Comparison of ENCODE assay signal across 1 mouse cellular context in the genomic region with DNA sequence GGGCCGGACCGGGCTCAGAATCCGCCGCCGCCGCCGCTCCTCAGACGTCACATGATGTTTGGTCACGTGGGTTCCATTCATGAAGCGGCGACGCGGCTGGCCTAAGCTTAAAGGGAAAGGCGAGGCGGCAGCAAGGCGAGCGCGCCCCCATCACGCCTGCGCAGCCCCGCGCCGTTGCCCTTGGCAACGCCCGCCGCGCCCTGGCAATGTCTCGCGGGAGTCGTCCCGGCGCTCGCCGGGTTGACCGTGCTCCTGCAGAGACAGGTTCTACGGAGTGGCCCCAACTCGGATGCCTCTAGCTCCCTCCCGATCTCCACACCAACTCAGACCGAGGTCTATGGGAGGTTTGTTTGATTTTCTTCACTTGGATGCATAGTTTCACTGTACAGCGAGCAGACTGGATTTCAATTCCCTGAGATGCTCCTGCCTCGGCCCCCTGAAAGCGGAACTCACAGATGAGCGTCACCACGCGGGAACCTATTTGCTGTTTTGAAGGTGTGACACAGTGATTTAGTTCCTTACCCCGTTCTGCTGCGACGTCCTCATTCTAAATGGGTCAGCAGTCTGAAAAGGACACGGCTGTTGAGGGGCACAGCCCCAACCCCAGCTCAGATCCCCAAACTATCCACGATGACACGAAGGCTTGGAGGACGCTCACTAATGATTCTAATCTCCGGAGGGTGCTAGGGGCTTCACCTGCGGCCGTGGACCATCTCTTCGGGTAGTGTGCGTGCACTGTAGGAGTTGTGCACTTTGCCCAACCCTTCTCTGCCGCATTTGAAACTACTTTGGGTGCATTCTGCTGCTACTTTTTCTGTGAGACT.
TF ChIP-seq lines count a peak whose summit lies in the region.

A gene (minus strand): TSS at position 81 of the 824 bp plus-strand sequence.

TF ChIP-seq in MEL, 35 proteins besides CTCF, POLR2A, EP300 and RAD21 (continued from another document):
- TF ChIP-seq POLR2AphosphoS5 (IDR thresholded peaks at IDR 0.05; ENCODE audit: borderline replicate concordance, low read depth, low read length) (no peak), E2F4 (IDR thresholded peaks at IDR 0.05; ENCODE audit: borderline replicate concordance, low read depth, low read length) (no peak; the same call in 1 of the 2 replicates), TAL1 (IDR thresholded peaks at IDR 0.05; ENCODE audit: low read length) (no peak), JUND (IDR thresholded peaks at IDR 0.05; ENCODE audit: low read depth, low read length) (no peak), SMC3 (IDR thresholded peaks at IDR 0.05; ENCODE audit: low read depth, low read length) (no peak), ETS1 (IDR thresholded peaks at IDR 0.05; ENCODE audit: low read depth, low read length) (peak; percentile 52; the same call in 1 of the 2 replicates), ELF1 (IDR thresholded peaks at IDR 0.05; ENCODE audit: low read depth, low read length) (peak; percentile 74), RCOR1 (IDR thresholded peaks at IDR 0.05; ENCODE audit: low read depth, low read length) (no peak)
